Mouse (Mus musculus) B cell, adult 2 months (primary cell): ENCODE results near the gene Ccnd3.

Experiments used
- DNase-seq, 2 experiments: peaks; one replicate each; pipeline ENCODE4 v3.0.0; 2022

Gene Ccnd3

DNA sequence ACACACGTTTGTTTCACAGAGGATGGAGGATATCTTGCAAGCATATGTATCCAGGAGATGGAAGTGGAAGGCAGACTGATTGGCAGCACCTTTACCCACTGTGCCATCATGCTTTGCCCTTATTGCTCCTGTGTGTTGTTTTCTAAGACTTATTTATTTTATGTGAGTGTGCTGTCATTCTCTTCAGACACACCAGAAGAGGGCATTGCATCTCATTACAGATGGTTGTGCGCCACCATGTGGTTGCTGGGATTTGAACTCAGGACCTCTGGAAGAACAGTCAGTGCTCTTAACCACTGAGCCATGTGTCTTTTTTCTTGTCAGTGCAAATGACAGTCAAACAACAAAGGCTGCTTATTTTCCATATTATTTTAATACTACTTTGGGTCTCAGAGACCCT lies 122.9 kb downstream of the Ccnd3 start:
- DNase-seq = no peak

DNA sequence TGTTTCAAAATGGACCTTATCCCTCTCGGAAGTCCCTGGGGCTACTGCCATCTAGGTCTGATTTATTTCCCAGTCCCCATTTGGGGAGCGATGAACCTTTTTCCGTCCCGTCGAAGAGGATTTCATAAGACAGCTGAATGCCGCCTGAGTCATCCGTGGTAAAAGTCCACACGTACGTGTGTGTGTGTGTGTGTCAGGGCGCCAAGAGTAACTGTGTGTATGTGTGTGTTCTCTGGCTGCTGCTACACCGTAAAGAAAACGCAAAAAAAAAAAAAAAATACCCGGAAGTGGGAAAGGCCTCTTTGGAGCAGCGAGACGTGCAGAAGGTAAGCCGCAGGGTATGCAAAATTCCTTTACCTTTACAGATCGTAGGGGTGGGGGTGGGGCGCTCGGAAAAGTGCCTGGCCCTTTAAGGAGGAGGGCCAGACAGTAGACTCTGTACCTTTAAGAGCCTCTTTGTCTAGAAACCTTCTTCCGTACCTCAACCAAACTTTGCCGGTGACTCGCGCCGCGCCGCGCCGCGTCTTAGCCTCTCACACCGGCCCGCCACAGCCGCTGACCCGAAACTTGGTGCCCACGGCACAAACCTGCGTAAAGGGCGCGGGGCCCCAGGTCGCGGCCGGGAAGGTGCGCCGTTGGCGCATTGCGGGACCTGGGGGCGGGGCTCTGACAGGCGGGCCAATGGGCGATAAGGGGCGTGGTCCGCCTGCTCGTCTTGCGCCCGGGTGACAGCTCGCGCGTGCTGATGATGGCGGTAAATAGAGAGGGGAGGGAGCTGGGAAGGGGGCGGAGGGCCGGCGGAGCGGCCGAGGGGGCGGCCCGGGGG lies 124.2 kb downstream of the Ccnd3 start:
- DNase-seq = peak; percentile 96

DNA sequence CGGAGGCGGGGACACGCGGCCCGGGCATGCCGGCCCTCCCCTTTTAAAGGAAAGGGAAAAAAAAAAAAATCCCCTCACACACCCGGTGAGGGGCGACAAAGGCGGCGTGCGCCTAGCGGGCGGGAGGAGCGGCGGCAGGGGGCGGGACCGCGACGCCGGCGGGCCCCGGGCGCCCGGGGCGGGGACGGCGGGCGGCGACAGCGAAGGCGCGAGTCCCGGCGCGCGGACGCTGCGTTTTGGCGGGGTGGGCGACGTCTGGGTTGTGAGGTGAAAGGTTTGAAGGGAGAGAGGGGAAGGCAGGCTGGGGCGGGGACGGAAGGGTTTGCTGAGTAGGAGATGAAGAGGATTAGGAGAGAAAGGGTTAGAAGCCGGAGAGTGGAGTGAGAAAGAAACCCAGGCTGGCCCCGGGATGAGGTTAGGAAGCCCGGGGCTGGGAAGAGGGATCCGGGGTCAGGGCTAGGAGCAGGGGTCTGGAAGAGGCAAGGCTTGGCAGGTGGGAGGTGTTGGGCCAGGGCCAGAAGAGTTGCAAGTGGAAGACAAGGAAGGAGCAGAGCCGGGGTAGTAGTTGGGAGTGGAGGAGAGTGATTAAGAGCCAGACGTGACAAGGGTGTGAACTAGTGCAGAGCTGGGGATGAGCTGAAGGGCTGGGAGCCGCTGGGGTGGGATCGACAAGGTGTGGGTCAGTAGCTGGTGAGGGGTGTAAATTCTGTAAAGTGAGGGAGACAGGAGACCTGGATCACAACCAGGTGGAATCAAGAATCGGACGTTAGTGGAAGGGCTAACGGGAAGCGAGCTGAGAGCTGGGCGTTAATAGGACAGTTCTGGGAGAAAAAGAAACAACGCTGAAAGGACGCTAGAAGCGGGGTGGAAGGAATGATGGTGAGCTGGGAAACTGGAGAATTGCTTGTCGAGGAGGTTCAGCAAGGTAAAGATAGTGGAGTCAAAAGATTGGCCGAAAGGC lies 125.1 kb downstream of the Ccnd3 start:
- DNase-seq = peak in 1 of 2 experiments; percentile 19

DNA sequence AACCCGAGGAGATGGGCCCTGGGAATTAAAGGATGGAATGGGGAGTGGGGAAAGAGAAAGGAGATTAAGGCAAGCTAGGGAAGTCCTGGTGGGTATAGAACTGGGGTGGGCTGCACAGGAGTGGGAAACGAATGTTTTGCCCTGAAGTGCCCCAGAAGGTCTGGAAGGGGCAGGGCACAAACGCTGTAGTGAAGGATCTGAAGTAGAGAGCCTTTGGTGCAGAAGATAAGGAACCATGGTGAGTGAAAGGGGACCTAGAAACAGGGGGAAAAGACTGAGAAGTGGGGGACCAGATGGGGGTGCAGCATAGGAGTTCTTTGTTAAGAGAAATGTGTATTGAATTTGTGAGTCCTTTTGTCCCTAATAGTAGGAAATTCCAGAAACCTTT lies 125.8 kb downstream of the Ccnd3 start, which contains the start of gene Usp49:
TSS of gene Usp49 (plus strand) at position 13 of the 388 bp plus-strand sequence.
- DNase-seq = no peak

DNA sequence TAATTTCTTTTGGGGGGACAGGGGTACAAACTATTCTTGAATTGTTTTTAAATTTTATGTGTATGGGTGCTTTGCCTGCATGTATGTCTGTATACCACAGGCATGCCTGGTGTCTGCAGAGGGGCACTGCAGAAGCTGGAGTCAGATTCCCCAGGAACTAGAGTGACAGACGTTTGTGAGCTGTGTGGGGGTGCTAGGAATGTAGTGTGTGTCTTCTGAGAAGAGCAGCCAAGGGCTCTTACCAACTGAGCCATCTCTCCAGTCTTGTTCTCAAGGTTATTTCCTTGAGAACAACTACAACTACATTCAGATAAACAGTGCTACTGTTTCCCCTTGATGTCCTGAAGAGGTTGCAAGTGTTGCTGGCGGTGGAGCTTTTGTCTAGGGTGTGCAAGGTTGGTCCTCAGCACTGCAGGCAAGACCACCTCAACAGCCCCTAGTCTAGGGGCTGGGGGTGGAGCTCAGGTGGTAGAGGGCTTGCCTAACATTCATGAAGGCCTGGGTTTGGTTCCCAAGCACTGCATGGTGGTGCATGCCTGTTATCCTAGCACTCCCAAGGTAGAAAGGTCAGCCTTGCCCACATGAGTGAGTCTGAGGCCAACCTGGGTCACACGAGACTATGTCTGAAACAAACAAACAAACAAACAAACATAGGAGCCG lies 127.5 kb downstream of the Ccnd3 start:
- DNase-seq = no peak

DNA sequence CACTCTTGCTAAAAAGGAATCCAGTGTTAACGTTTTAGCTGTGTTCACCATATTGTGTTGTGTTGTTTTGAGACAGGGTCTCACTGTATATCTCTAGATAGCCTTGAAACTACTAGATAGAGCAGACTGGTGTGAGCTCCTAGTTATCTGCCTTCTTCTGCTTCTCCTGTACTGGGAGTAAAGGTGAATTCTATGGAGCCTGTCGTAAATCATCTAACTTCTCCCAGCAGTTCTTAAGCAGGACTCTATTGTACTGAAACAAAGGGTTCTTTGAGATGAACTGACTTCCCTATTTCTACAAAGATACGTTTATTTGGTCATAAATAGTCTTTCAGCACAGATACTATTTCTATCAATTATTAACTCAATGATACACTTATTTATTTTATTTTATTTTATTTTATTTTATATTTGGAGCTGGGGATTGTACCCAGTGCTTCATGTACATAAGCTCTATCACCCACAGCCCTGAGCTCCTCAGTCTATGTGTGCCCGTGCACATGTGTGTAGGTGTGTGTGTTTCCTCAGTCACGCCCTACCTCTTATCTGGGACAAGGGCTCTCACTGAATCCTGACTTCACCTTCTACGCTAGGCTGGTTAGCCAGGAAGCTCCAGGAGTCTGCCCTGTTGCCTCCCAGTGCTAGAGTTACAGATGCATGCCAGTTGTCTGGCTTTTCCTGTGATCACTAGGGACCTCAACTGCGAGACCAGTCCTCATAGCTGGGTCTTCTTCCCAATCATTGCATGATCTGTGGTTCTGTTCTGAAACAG lies 129.3 kb downstream of the Ccnd3 start:
- DNase-seq = no peak

DNA sequence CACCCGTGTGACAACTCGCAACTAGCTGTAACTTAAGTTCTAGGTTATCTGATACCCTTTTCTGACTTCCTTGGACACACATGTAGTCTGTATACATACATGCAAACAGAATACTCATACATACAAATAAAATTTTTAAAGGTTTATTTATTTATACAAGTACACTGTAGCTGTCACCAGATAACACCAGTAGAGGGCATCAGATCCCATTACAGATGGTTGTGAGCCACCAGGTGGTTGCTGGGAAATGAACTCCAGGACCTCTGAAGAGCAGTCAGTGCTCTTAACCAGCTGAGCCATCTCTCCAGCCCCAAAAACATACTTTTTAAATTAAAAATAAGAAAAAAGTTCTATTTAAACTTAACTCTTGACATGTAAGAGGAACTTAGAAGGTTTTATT lies 138.1 kb downstream of the Ccnd3 start:
- DNase-seq = no peak

DNA sequence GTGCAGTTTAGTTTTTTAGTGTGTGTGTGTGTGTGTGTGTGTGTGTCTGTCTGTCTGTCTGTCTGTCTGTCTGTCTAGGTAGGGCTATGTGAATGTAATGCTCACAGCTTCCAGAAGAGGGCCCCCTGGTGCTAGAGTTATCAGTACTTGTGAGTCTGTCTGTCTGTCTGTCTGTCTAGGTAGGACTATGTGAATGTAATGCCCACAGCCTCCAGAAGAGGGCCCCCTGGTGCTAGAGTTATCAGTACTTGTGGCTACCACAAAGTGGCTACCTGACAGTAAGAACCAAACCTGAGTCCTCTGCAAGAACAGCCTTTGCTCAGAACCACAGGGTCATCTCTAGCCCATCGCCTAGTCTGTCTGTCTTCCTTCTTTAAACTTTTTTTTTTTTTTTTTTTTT lies 141.8 kb downstream of the Ccnd3 start:
- DNase-seq = peak; percentile 77 to 80

DNA sequence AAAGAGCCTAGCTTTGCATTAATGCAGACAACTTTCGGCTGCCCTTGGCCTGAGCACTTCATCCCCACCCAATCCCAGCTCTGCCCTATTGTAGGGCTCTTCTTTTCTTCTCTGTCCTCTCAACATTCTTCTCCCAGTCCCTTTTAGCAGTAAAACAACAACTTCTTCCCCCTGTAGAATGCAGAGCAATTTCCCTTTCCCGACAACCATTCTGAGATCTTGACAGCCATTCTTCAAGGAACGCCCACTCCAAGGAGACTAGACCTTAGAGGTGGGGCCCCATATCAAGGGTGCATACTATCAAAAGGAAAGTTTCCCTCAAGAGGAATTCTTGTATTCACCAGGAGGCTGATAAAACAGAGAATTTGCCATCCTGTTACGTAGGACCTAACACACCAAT lies 144.1 kb downstream of the Ccnd3 start:
- DNase-seq = no peak
